Mouse (Mus musculus) limb, embryonic 10.5 days (tissue): Measurements from ENCODE around the gene Renbp. TPM values are rescaled to one million over a fixed set of nuclear protein-coding genes. Genes with fewer than 3 reads are reported as not detected.

ENCODE experiments used
- DNase-seq: peaks from one replicate; pipeline ENCODE4 v3.0.0-alpha.2; 2017; ENCODE audit warnings: low spot score
- H3K27ac ChIP-seq: fragments of 300-500 bp; sonication (generic); 2 replicates; pipeline ENCODE4 v1.5.1; 2016; ENCODE audit warnings: mild to moderate bottlenecking
- H3K27me3 ChIP-seq: fragments of 300-500 bp; sonication (generic); 2 replicates; pipeline ENCODE4 v1.6.1; 2016; ENCODE audit warnings: low read depth, mild to moderate bottlenecking; ENCODE audit not compliant: poor library complexity, severe bottlenecking
- H3K36me3 ChIP-seq: fragments of 300-500 bp; sonication (generic); 2 replicates; pipeline ENCODE4 v1.6.1; 2016; ENCODE audit warnings: mild to moderate bottlenecking, moderate library complexity
- H3K4me1 ChIP-seq: fragments of 300-500 bp; sonication (generic); 2 replicates; pipeline ENCODE4 v1.6.1; 2016
- H3K4me3 ChIP-seq: fragments of 300-500 bp; sonication (generic); 2 replicates; pipeline ENCODE4 v1.5.1; 2016; ENCODE audit warnings: mild to moderate bottlenecking, moderate library complexity
- H3K9me3 ChIP-seq: fragments of 300-500 bp; sonication (generic); replicated peaks from 2 replicates; pipeline ENCODE4 v1.6.1; 2016; ENCODE audit warnings: mild to moderate bottlenecking
- WGBS: fragments of 180-500 bp; shearing (Covaris S2); methylation state at CpG from one replicate; pipeline ENCODE4 v1.1.7; 2016; 5-methylcytosine and 5-hydroxymethylcytosine counted together
- polyA plus RNA-seq: library from polyadenylated mRNA; unstranded; fragments of >200 nt; fragmentation: Nextera tagmentation; extraction: Ambion mirVana; gene quantifications from 2 replicates; pipeline ENCODE4 v1.2.1, GENCODE M21; 2016

Gene Renbp
- polyA plus RNA-seq, 1 experiment from 2014 or later, result 11.2 TPM

DNA sequence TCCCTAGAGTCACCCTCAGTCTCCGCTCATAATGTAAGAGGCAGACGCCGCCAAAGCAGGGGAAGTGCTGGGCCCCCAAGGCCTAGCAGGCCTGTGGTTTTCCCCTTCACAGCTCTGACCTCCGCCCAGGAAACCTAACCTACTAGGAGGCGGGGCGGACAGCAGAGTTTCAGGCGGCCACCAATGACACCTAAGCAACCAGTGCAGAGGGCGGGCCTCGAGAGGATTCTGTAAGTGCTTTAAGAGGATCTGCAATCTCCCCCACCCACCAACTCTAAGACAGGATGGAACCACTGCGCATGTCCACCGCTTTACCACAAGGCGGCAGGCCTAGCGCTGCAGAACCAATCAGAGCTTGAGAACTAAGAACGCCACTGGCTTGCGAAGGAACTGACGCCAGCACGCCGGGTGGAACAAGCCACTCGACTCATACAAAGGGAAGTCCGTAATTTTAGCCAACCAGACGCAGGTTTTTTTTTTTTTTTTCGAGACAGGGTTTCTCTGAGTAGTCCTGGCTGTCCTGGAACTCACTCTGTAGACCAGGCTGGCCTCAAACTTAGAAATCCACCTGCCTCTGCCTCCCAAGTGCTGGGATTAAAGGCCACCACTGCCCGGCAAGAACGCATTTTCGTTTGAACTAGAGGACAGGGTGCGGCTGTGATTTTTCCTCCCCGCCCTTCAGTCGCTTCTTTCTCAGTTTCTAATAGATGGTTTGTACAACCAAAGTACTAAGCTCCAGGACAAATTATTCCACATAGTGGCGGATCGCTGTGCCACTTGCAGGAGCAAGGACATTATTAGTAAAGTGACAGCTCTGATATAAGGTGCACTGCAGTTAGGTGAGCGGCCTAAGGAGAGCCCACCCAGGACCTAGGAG, 15.6 kb downstream of the Renbp start:
- 22% methylated on average over 31 of the region's 31 CpGs for WGBS
- Histone ChIP-seq H3K4me3 (peak overlapping the region; percentile 28), H3K27me3 (peaks cover 58% of the 10 kb centered on the region), H3K4me1 (peaks cover 6% of the 10 kb centered on the region), H3K27ac (peak overlapping the region; percentile 56; the same call in 1 of the 2 replicates), H3K36me3 (peaks cover 35% of the 10 kb centered on the region), H3K9me3 (no peaks in the 10 kb centered on the region)
- DNase-seq, result peak; percentile 83

DNA sequence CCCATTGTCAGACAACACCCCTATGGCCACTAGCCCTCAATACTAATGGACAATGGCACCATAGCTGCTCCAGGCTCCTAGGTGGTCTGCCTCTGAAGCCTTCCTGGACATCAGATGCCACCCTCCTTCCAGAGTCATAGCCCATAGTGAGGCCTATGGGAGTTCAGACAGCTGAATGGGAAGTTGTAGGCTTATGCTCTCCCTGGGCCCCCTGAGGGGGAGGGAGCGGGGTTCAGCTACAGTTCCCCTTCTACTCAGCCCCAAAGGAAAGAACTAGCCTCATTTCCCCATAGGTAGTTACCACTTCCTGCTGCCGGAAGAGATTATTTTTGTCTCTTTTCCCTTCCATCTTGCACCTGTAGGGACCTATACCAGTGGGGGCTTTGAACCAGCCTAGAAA, 19.1 kb downstream of the Renbp start:
- H3K27me3 ChIP-seq, result peaks cover 51% of the 10 kb centered on the region
- no peaks in the 10 kb centered on the region for H3K9me3 ChIP-seq
- no peak overlapping the region for H3K4me3 ChIP-seq
- peaks cover 6% of the 10 kb centered on the region for H3K4me1 ChIP-seq
- 79% methylated on average over 2 of the region's 2 CpGs for WGBS
- DNase-seq, result no peak
- 0 out of 2 replicates have a peak, but pooled peaks cover under 1% of the 10 kb centered on the region for H3K36me3 ChIP-seq
- no peak overlapping the region for H3K27ac ChIP-seq

GRCm38 (mm10) chrX:73911156-73911555, 19.5 kb downstream of the Renbp start:
- 14% methylated on average over 26 of the region's 26 CpGs for WGBS

GRCm38 (mm10) chrX:73910451-73910850, 20.2 kb downstream of the Renbp start:
- peaks cover 61% of the 10 kb centered on the region for H3K27me3 ChIP-seq
- DNase-seq, result no peak
- H3K4me3 ChIP-seq, result no peak overlapping the region

More at GRCm38 (mm10) chrX:73911156-73911555, 19.5 kb downstream of the Renbp start:
- H3K36me3 ChIP-seq, result no peaks in the 10 kb centered on the region
- H3K4me3 ChIP-seq, result peak overlapping the region; percentile 37
- peaks cover 55% of the 10 kb centered on the region for H3K27me3 ChIP-seq
- no peak overlapping the region for H3K27ac ChIP-seq
- H3K9me3 ChIP-seq, result no peaks in the 10 kb centered on the region
- peaks cover 6% of the 10 kb centered on the region for H3K4me1 ChIP-seq
- DNase-seq, result no peak

GRCm38 (mm10) chrX:73910049-73910448, 20.6 kb downstream of the Renbp start:
- Histone ChIP-seq H3K4me3 (no peak overlapping the region), H3K4me1 (peaks cover 6% of the 10 kb centered on the region), H3K27me3 (peaks cover 64% of the 10 kb centered on the region), H3K27ac (no peak overlapping the region), H3K36me3 (no peaks in the 10 kb centered on the region), H3K9me3 (no peaks in the 10 kb centered on the region)
- DNase-seq, result no peak
- WGBS, result 100% methylated on average over 1 of the region's 1 CpGs

More at GRCm38 (mm10) chrX:73910451-73910850, 20.2 kb downstream of the Renbp start:
- H3K4me1 ChIP-seq, result peaks cover 6% of the 10 kb centered on the region
- no peaks in the 10 kb centered on the region for H3K36me3 ChIP-seq
- no peak overlapping the region for H3K27ac ChIP-seq
- H3K9me3 ChIP-seq, result no peaks in the 10 kb centered on the region

DNA sequence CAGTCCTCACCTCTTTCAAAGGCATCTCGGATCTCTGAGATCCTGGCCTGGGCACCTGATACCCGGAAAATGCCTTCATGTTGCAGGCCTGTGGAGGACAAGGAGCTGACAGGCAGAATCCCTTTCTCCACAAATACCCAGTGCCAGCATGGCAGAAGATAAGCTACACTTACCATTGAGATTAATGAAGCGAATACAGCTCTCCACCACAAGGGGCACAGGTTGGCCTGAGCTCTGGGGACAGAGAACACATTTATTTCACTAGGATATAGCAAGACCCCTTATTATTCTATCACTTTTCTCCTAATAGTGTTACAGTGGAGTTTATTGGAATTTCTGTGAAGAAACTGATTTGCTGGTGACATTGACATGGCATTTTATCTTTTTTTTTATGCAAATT, 32.7 kb downstream of the Renbp start:
- H3K4me3 ChIP-seq, result no peak overlapping the region
- WGBS, result 71% methylated on average over 3 of the region's 3 CpGs
- H3K36me3 ChIP-seq, result no peaks in the 10 kb centered on the region
- no peak for DNase-seq
- H3K27ac ChIP-seq, result no peak overlapping the region
- H3K27me3 ChIP-seq, result peaks cover 61% of the 10 kb centered on the region
- no peaks in the 10 kb centered on the region for H3K9me3 ChIP-seq
- H3K4me1 ChIP-seq, result no peaks in the 10 kb centered on the region

DNA sequence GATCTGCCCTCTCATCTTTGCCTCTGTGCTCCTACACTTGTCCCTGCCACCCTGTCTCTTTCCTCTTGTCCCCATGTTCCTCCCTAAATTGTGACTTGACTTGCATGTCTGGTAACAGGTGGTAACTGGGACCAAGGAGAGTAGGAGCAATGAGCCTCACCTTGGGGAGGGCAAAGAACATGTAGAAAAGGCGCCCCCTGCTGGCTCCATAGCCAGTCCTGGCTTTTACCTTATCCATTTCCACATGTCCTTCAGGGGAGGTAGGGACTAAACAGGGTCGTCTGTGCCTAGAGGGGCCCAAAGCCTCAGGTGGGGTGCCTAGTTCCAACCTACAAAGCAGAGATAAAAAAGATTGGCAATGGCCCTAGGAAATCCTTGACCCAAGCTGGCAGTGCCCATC, 34.9 kb downstream of the Renbp start, which contains the start of gene L1cam:
Gene L1cam (minus strand): TSS at position 387 of the 400 bp plus-strand sequence.
- H3K27ac ChIP-seq, result no peak within 1 kb of the TSS
- WGBS, result 13% methylated on average over 2 of the region's 2 CpGs
- no peak within 1 kb of the TSS for H3K4me3 ChIP-seq
- no peaks in the 10 kb centered on the region for H3K9me3 ChIP-seq
- H3K4me1 ChIP-seq, result no peaks in the 10 kb centered on the region
- no peaks in the 10 kb centered on the region for H3K36me3 ChIP-seq
- DNase-seq, result peak; percentile 60
- H3K27me3 ChIP-seq, result peaks cover 78% of the 10 kb centered on the region

- H3K27me3 ChIP-seq, result peaks cover 68% of the 10 kb centered on the region
- H3K27ac ChIP-seq, result no peak overlapping the region
- H3K9me3 ChIP-seq, result no peaks in the 10 kb centered on the region
- H3K36me3 ChIP-seq, result no peaks in the 10 kb centered on the region
- WGBS, result 91% methylated on average over 14 of the region's 14 CpGs
- H3K4me1 ChIP-seq, result no peaks in the 10 kb centered on the region
- H3K4me3 ChIP-seq, result no peak overlapping the region
- DNase-seq, result no peak
These were observed 37.8 kb downstream of the Renbp start for GRCm38 (mm10) chrX:73892833-73893232.

DNA sequence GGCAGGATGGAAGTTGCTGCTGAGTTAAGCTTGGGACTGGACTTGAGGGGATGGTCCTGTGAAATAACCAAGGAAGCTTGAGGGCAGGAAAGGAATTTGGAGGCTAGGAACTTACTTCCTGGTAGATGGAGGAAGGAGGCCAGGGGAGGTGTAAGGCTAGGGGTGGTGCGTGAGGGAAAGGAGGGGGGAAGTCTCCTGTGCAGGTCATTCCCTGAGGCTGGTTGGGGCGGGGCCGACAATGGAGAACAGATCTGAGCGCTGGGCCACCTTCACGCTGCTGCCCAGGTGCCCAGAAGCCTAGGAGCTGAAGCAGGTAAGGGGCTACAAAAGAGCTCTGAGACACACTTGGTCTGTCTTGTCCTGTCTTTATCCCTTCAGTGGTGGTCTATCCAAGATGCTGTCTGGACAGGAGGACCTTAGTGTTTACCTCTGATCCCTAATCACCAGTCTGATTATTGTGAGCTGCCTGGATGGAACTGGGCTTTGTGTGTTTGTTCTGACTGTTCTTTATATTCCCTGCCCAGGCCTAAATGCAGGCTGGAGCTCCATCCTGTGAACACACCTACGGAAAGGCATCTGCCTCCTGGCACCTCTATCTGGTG, 39.0 kb downstream of the Renbp start, which contains the start of gene Avpr2:
Gene Avpr2 (plus strand): TSS at position 552 of the 602 bp plus-strand sequence.
- Histone ChIP-seq H3K9me3 (no peaks in the 10 kb centered on the region), H3K36me3 (no peaks in the 10 kb centered on the region), H3K4me1 (no peaks in the 10 kb centered on the region), H3K27me3 (peaks cover 62% of the 10 kb centered on the region), H3K4me3 (no peak within 1 kb of the TSS), H3K27ac (no peak within 1 kb of the TSS)
- WGBS, result 64% methylated on average over 6 of the region's 6 CpGs
- no peak for DNase-seq

- no peak overlapping the region for H3K4me3 ChIP-seq
- WGBS, result 12% methylated on average over 6 of the region's 6 CpGs
- H3K27ac ChIP-seq, result no peak overlapping the region
- peaks cover 8% of the 10 kb centered on the region; the same call in 1 of the 2 replicates for H3K4me1 ChIP-seq
- H3K9me3 ChIP-seq, result no peaks in the 10 kb centered on the region
- H3K36me3 ChIP-seq, result no peaks in the 10 kb centered on the region
- peaks cover 55% of the 10 kb centered on the region for H3K27me3 ChIP-seq
- DNase-seq, result no peak
These were observed 49.2 kb downstream of the Renbp start for GRCm38 (mm10) chrX:73881463-73881862.

DNA sequence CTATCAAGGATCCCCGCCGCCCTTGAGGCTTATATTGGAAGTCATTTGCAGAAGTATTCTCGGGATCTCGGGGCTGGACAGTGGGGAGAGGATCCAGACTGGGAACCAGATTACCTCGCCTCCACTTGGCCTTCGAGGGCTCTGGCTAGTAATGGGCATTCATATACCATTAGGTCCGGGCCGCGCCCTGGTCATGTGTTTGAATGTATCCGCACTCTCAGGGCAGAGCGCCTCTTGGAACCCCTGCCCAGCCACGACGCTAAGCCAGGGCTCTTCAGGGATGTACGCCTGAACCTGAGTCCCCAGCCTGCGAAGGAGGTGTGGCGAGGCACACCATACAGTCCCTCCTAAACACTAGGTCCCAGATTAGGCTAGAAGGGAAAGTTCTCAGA, 49.6 kb downstream of the Renbp start:
- H3K4me3 ChIP-seq, result peak overlapping the region; percentile 49
- peaks cover 59% of the 10 kb centered on the region for H3K27me3 ChIP-seq
- no peaks in the 10 kb centered on the region for H3K36me3 ChIP-seq
- H3K27ac ChIP-seq, result no peak overlapping the region
- no peak for DNase-seq
- H3K4me1 ChIP-seq, result peaks cover 8% of the 10 kb centered on the region; the same call in 1 of the 2 replicates
- WGBS, result 17% methylated on average over 16 of the region's 16 CpGs
- no peaks in the 10 kb centered on the region for H3K9me3 ChIP-seq

DNA sequence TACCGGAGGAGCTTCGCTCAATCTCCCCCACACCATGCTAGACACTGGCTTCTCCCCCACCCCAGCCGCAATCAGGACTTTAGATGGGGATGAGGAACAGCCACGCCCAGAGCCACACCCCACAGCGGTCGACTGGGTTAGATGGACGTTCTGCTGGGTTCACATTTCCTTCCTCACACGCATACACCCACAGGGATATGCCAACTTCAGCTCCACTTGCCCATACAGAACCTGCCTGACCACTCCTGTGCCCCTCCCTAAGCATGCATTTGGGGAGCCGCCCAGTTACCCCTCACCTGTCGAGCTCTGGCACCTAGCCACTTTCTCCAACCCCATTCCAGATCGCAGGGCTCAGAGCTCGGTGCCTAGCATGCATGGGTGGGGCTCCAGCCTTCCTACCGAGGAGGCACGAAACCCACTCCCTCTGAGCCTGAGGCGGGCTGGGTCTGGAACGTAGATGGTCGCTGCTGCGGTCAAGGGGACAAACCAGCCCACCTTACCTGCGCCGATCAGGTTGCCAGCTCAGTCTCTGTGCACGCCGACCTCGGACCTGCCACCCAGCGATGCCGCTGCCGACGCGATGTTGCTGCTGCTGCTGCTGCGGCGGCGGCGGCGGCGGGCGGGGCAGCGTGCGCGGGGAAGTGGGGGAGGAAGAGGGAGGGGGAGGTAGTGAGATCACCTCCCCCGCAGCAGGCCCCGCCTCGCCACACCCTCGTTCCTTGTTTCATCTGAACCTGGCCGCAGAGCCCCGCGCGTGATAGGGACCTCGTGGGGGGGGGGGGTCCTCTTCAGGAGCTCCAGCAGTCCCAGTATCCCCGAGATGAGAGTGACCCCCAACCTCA, 50.2 kb downstream of the Renbp start:
- DNase-seq, result peak; percentile 42
- peaks cover 66% of the 10 kb centered on the region for H3K27me3 ChIP-seq
- H3K9me3 ChIP-seq, result no peaks in the 10 kb centered on the region
- peak overlapping the region; percentile 49 for H3K4me3 ChIP-seq
- peaks cover 8% of the 10 kb centered on the region; the same call in 1 of the 2 replicates for H3K4me1 ChIP-seq
- WGBS, result 14% methylated on average over 39 of the region's 48 CpGs
- H3K36me3 ChIP-seq, result no peaks in the 10 kb centered on the region
- H3K27ac ChIP-seq, result no peak overlapping the region
